Mouse (Mus musculus) adrenal gland, postnatal 10 days (tissue): Measurements from ENCODE around the gene Pitpnm2. TPM values are rescaled to one million over a fixed set of nuclear protein-coding genes. Genes with fewer than 3 reads are reported as not detected.
"Not testable (repeated sequence)": the region's sequence is repeated elsewhere in the genome, so short reads cannot be mapped to it uniquely, and the experiment has no call there.

ENCODE experiments used
- DNase-seq: peaks from one replicate; pipeline ENCODE4 v3.0.0; 2021; ENCODE audit warnings: mixed read lengths
- total RNA-seq, 2 experiments: library from RNA; stranded (reverse); gene quantifications; 2 replicates each; pipeline ENCODE4 v1.2.3; 2021

Gene Pitpnm2
- total RNA-seq, 2 experiments from 2014 or later, result 40.4 to 53.6 TPM

- peak; percentile 85 for DNase-seq
Observed at GRCm38 (mm10) chr5:124221037-124221735, 28.4 kb downstream of the Pitpnm2 start.

GRCm38 (mm10) chr5:124220551-124220950 is 29.0 kb downstream of the Pitpnm2 start:
- DNase-seq, result no peak

- DNase-seq, result no peak
Observed at GRCm38 (mm10) chr5:124219431-124219830, 30.1 kb downstream of the Pitpnm2 start.

GRCm38 (mm10) chr5:124218986-124219385 is 30.6 kb downstream of the Pitpnm2 start:
- no peak for DNase-seq

GRCm38 (mm10) chr5:124217566-124218249 is 31.9 kb downstream of the Pitpnm2 start:
- no peak for DNase-seq

- DNase-seq, result not testable (repeated sequence)
Observed at GRCm38 (mm10) chr5:124217092-124217491, 32.5 kb downstream of the Pitpnm2 start.

GRCm38 (mm10) chr5:124216403-124216802 is 33.2 kb downstream of the Pitpnm2 start:
- DNase-seq, result no peak

GRCm38 (mm10) chr5:124215647-124216046 is 33.9 kb downstream of the Pitpnm2 start:
- no peak for DNase-seq

GRCm38 (mm10) chr5:124214516-124215145 is 34.9 kb downstream of the Pitpnm2 start:
- DNase-seq, result no peak

GRCm38 (mm10) chr5:124213588-124214469 is 35.7 kb downstream of the Pitpnm2 start:
- peak; percentile 67 for DNase-seq

GRCm38 (mm10) chr5:124211669-124212068 is 37.9 kb downstream of the Pitpnm2 start:
- no peak for DNase-seq

GRCm38 (mm10) chr5:124211234-124211633 is 38.3 kb downstream of the Pitpnm2 start:
- peak; percentile 86 for DNase-seq

- peak; percentile 59 for DNase-seq
Observed at GRCm38 (mm10) chr5:124210281-124211016, 39.1 kb downstream of the Pitpnm2 start.

- DNase-seq, result no peak
Observed at GRCm38 (mm10) chr5:124209850-124210249, 39.7 kb downstream of the Pitpnm2 start.

- no peak for DNase-seq
Observed at GRCm38 (mm10) chr5:124208030-124208429, 41.5 kb downstream of the Pitpnm2 start.

- peak; percentile 56 for DNase-seq
Observed at GRCm38 (mm10) chr5:124206481-124207038, 43.0 kb downstream of the Pitpnm2 start.

- no peak for DNase-seq
Observed at GRCm38 (mm10) chr5:124205809-124206380, 43.7 kb downstream of the Pitpnm2 start.

- DNase-seq, result no peak
Observed at GRCm38 (mm10) chr5:124205211-124205610, 44.3 kb downstream of the Pitpnm2 start.

GRCm38 (mm10) chr5:124204127-124204794 is 45.3 kb downstream of the Pitpnm2 start:
- no peak for DNase-seq

- no peak for DNase-seq
Observed at GRCm38 (mm10) chr5:124203251-124203650, 46.3 kb downstream of the Pitpnm2 start.
